Mouse (Mus musculus) neural tube, embryonic 14.5 days (tissue): ENCODE results near the gene Gjb3. TPM values are rescaled to one million over a fixed set of nuclear protein-coding genes. Genes with fewer than 3 reads are reported as not detected.
A peak's percentile ranks its signal among the peaks of the same experiment; 100 is the strongest.

ENCODE experiments used
- ATAC-seq: fragments of 200-750 bp; cut with Nextera tagmentation; 2 replicates; pipeline ENCODE4 v1.8.0; 2017; ENCODE audit warnings: low read depth, mild to moderate bottlenecking, moderate TSS enrichment, moderate library complexity
- H3K27ac ChIP-seq: fragments of 300-500 bp; sonication (generic); 2 replicates; pipeline ENCODE4 v1.5.1; 2014; ENCODE audit warnings: low read depth, mild to moderate bottlenecking, control low read depth, low read length, moderate library complexity, mixed read lengths
- H3K27me3 ChIP-seq: fragments of 300-500 bp; sonication (generic); 2 replicates; pipeline ENCODE4 v1.6.1; 2014; ENCODE audit warnings: low read length; ENCODE audit not compliant: control insufficient read depth, insufficient read depth
- H3K36me3 ChIP-seq: fragments of 300-500 bp; sonication (generic); 2 replicates; pipeline ENCODE4 v1.6.1; 2014; ENCODE audit warnings: low read length, mixed read lengths; ENCODE audit not compliant: control insufficient read depth, insufficient read depth
- H3K4me1 ChIP-seq: fragments of 300-500 bp; sonication (generic); 2 replicates; pipeline ENCODE4 v1.6.1; 2014; ENCODE audit warnings: low read length; ENCODE audit not compliant: control insufficient read depth, insufficient read depth
- H3K4me2 ChIP-seq: fragments of 300-500 bp; sonication (generic); 2 replicates; pipeline ENCODE4 v1.6.1; 2014; ENCODE audit warnings: mild to moderate bottlenecking, low read depth, low read length, control low read depth
- H3K4me3 ChIP-seq: fragments of 300-500 bp; sonication (generic); 2 replicates; pipeline ENCODE4 v1.5.1; 2014; ENCODE audit warnings: low read depth, low read length, control low read depth, mixed read lengths
- H3K9ac ChIP-seq: fragments of 300-500 bp; sonication (generic); replicated peaks from 2 replicates; pipeline ENCODE4 v1.6.1; 2014; ENCODE audit warnings: low read depth, mild to moderate bottlenecking, control low read depth, low read length, mixed read lengths
- H3K9me3 ChIP-seq: fragments of 300-500 bp; sonication (generic); 2 replicates; pipeline ENCODE4 v1.6.1; 2016; ENCODE audit warnings: low read length; ENCODE audit not compliant: control insufficient read depth
- WGBS: fragments of 180-500 bp; shearing (Covaris S2); extraction: QIAGEN DNeasy Blood & Tissue Kit; methylation state at CpG from one replicate; pipeline ENCODE4 v1.1.7; 2014; 5-methylcytosine and 5-hydroxymethylcytosine counted together
- polyA plus RNA-seq: library from polyadenylated mRNA; unstranded; fragments of >200 nt; fragmentation: Nextera tagmentation; extraction: Ambion mirVana; gene quantifications from 2 replicates; pipeline ENCODE4 v1.2.1, GENCODE M21; 2014

Gjb3 gene
- polyA plus RNA-seq, 1 experiment from 2014 or later = 0.20 TPM

DNA sequence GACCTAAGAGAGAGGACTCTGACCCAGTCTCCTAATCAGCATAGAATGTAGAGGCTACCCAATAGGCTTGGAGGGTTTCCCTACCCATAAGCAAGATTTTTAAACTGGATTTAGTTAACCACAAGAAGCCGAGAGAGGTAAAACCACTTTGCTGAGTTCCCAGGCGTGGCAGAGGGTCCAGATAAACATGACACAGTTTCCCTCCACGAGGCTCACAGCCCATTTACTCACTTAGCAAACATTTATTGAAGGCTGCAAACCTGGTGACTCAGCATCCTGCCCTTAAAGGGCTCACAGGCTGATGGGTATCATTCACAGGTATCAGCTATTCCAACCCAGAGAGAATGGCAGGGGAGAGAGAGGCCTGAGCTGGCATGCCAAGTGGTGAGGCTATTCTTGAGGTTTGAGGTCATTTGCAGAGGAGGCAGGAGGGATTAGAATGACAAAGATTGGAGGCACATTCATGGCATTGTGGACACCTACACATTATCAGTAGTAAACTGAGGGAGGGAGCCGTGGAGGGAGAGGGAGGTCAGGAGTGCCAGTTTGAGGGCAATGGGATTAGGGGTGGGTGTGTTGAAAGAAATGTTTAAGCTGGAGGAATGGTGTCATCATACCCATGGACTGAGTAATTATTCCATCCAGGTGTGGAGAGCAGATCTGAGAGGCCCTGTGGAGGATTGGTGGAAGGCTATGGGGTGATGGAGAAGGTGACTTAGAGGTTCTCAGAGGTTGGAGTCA, 19.1 kb upstream of the Gjb3 start:
- no peak overlapping the region for H3K4me3 ChIP-seq
- ATAC-seq = no peak
- no peak overlapping the region for H3K9ac ChIP-seq
- H3K36me3 ChIP-seq = no peaks in the 10 kb centered on the region
- H3K4me1 ChIP-seq = no peaks in the 10 kb centered on the region
- 70% methylated on average over 4 of the region's 4 CpGs for WGBS
- H3K9me3 ChIP-seq = no peaks in the 10 kb centered on the region
- H3K27ac ChIP-seq = no peak overlapping the region
- H3K27me3 ChIP-seq = no peaks in the 10 kb centered on the region
- H3K4me2 ChIP-seq = no peak overlapping the region

DNA sequence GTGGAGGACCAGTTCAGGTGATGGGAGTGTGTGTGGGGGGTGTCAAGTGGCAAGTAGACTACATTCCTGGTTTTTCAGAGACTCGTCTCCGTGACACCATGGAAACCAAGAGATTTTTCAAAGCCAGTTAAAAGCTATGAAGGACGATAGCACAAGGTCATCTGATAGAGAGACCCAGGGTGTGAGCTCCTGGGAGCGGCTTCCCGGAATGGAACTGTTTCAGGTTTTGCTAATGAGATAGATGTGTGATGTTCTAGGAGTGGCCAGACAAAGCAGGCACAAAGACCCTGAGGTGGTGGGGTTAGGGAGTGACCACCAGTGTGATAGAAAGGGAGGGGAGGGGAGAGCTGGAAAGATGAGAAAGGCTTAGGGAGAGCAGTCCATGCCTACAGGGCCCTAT, 14.4 kb upstream of the Gjb3 start:
- Histone ChIP-seq H3K9me3 (no peaks in the 10 kb centered on the region), H3K9ac (no peak overlapping the region), H3K4me1 (no peaks in the 10 kb centered on the region), H3K36me3 (no peaks in the 10 kb centered on the region), H3K4me3 (no peak overlapping the region), H3K27me3 (no peaks in the 10 kb centered on the region), H3K27ac (no peak overlapping the region), H3K4me2 (no peak overlapping the region)
- 87% methylated on average over 5 of the region's 5 CpGs for WGBS
- no peak for ATAC-seq

DNA sequence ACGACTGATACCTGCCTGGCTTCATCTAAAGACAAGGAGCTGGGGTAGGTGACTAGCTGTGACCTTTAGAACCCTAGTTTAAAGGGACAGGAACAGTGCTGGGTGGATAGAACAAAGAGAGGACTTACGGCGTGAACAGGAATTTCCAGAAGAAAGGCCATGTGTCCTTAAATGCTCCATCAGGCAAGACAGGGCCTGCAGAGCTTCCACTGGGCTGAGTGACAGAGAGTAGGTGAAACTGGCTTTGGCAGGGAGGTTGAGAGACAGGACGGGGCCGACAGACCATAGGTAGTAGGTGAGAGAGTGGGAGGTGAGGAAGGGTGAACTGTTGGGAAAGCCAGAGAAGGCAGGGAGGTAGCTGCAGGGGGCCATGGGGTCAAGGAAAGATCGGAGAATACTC, 10.7 kb upstream of the Gjb3 start:
- WGBS = 62% methylated on average over 6 of the region's 6 CpGs
- no peak overlapping the region for H3K9ac ChIP-seq
- H3K9me3 ChIP-seq = no peaks in the 10 kb centered on the region
- H3K4me1 ChIP-seq = no peaks in the 10 kb centered on the region
- H3K36me3 ChIP-seq = no peaks in the 10 kb centered on the region
- no peak for ATAC-seq
- H3K4me2 ChIP-seq = no peak overlapping the region
- no peaks in the 10 kb centered on the region for H3K27me3 ChIP-seq
- H3K4me3 ChIP-seq = no peak overlapping the region
- H3K27ac ChIP-seq = no peak overlapping the region

DNA sequence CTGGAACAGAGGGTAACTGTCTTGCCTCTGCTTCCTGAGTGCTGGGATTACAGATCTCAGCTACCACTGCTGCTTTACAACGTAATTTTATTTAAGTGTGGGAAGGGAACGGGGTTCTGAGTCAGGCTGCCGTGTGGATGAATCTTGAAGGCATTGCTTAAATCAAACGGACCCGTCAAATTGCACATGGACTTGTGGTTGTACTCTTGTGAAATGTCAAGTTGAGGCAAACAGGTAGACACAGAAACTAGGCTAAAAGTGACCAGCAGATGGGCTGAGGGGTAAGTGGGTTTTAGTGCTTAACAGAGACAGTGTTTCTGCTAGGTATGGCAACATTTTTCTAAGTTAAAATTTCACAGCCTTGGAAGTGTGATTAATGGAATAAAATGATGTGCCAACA, 7.0 kb upstream of the Gjb3 start:
- Histone ChIP-seq H3K9ac (no peak overlapping the region), H3K4me3 (no peak overlapping the region), H3K27me3 (peaks cover 2% of the 10 kb centered on the region; the same call in 1 of the 2 replicates), H3K4me2 (no peak overlapping the region), H3K9me3 (no peaks in the 10 kb centered on the region), H3K36me3 (no peaks in the 10 kb centered on the region), H3K4me1 (no peaks in the 10 kb centered on the region), H3K27ac (no peak overlapping the region)
- 88% methylated on average over 5 of the region's 5 CpGs for WGBS
- ATAC-seq = no peak

DNA sequence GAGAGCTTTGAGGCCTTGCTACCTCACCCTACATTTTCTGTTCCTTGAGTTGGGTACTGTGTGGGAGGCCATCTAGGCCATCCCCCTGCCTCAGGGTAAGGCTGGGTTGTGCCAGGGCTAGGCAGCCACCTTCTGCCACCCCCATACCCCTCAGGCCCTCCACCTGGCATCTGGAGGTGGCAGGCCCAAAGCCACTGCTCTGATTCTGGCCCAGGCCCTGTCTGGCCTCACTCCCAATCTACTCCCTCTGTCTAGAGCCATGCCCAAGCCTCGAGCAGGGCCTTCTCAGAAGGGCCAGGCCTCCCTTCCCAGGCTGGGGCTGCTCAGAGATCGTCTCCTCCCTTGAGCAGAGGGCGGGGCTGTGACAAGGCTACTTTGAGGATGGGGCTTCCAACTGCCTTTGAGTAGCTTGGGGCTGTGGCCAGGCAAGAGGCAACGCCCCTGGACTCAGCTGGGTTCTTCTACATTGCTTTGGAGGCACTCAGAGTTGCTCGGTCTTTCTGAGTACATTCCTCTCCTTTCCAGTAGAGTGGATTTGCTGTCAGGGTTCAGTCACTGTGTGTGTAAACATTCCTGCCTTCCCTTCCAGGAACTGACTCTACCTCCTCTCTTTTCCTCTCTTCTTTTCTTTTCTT, 4.3 kb upstream of the Gjb3 start:
- H3K4me1 ChIP-seq = peaks cover 8% of the 10 kb centered on the region
- 34% methylated on average over 5 of the region's 5 CpGs for WGBS
- no peak overlapping the region for H3K27ac ChIP-seq
- no peak overlapping the region for H3K9ac ChIP-seq
- no peaks in the 10 kb centered on the region for H3K9me3 ChIP-seq
- H3K36me3 ChIP-seq = no peaks in the 10 kb centered on the region
- H3K4me3 ChIP-seq = no peak overlapping the region
- H3K4me2 ChIP-seq = no peak overlapping the region
- peaks cover 21% of the 10 kb centered on the region for H3K27me3 ChIP-seq
- ATAC-seq = no peak

DNA sequence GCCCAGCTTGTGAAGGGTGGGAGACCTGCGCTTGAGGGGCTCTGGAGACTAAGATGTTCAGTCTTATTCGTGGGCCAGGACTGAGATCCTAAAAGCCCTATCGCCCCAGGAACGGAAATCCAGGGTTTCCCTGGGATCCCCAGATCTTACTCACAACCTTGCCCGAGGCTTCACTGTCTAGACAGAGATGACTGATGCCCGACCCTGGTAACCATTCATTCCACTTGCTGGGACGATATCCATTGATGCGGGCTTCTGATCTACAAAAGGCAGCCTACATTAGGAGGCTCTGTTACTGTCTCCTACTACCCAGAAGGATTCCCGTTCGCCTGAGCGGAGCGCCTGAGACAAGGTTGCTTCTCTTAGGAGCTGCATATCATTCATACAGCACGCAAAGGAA, 527 bp upstream of the Gjb3 start:
- H3K27ac ChIP-seq = no peak overlapping the region
- ATAC-seq = no peak
- no peak overlapping the region for H3K4me2 ChIP-seq

DNA sequence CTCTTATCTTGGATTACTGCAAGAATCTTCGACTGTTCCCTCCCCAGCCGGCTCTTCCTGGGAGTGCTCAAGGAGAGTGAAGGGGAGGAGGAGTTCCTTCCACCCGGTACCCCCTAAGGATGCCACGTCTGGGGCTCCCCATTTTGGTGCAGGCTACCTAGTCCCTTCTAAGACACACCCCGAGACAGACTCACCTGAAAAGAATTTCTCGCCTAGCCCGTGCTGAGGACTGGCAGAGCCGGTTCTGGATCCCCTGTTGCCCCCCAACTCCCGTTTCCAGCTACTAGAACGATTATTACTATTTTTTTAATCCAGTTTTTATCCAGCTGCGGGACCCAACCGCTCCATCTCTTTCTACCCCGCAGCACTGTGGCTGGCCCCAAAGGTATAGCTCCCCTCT, 893 bp downstream of the Gjb3 start:
- no peaks in the 10 kb centered on the region for H3K36me3 ChIP-seq
- peaks cover 32% of the 10 kb centered on the region for H3K27me3 ChIP-seq
- no peak overlapping the region for H3K9ac ChIP-seq

More for the DNA sequence above, 527 bp upstream of the Gjb3 start:
- H3K4me1 ChIP-seq = peaks cover 8% of the 10 kb centered on the region
- no peaks in the 10 kb centered on the region for H3K9me3 ChIP-seq
- peaks cover 29% of the 10 kb centered on the region for H3K27me3 ChIP-seq
- WGBS = 20% methylated on average over 13 of the region's 13 CpGs
- H3K4me3 ChIP-seq = no peak overlapping the region
- H3K9ac ChIP-seq = no peak overlapping the region
- H3K36me3 ChIP-seq = no peaks in the 10 kb centered on the region

DNA sequence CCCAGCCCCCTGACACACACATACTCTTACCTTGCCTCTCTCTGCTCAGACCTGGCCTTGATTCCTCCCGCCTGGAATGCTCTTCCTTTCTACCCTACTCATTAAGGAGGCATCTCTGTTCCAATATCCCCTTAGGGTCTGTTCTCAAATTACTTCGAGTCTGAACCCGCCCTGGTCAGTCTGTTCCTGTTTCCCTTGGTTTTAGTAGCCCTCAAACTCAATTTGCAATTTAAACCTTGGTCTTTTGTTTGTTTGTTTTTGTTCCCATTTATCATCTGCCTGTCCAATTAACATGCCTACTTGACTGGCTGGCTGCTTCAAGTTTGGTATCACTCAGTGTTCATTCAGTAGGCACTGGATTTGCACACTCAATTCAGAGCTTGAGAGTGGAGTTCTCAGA, 1.6 kb downstream of the Gjb3 start:
- no peak overlapping the region for H3K4me3 ChIP-seq
- H3K9ac ChIP-seq = no peak overlapping the region
- no peak for ATAC-seq
- H3K36me3 ChIP-seq = no peaks in the 10 kb centered on the region
- 3% methylated on average over 3 of the region's 3 CpGs for WGBS
- H3K27ac ChIP-seq = no peak overlapping the region
- no peak overlapping the region for H3K4me2 ChIP-seq
- peaks cover 8% of the 10 kb centered on the region for H3K4me1 ChIP-seq
- H3K27me3 ChIP-seq = peaks cover 32% of the 10 kb centered on the region
- no peaks in the 10 kb centered on the region for H3K9me3 ChIP-seq

More for the DNA sequence above, 893 bp downstream of the Gjb3 start:
- Histone ChIP-seq H3K4me2 (peak overlapping the region; percentile 38), H3K4me1 (peaks cover 8% of the 10 kb centered on the region), H3K27ac (no peak overlapping the region), H3K9me3 (no peaks in the 10 kb centered on the region), H3K4me3 (0 out of 2 replicates have a peak overlapping the region, but pooled peaks have one; percentile 5)
- under 1% methylated on average over 13 of the region's 13 CpGs for WGBS
- ATAC-seq = no peak

DNA sequence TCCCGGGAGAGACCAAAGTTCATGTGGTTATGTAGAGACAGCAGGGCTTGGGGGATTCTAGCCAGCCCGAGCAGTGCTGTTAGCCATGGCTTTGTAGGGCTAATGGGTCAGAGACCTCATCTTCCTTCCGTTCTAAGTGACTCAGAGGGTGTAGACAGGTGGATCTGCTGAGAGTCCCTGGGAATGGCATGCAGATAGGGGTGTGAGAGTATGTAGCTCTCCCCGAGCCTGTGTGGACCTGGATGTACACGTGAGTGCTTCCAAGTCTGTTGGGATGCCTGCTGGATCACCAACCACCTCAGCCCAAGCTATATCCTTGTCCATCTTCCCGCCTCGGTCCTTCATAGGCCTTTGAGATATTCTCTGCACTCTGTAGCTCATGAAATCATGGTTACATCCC, 2.3 kb downstream of the Gjb3 start:
- H3K36me3 ChIP-seq = no peaks in the 10 kb centered on the region
- H3K4me2 ChIP-seq = no peak overlapping the region
- H3K4me3 ChIP-seq = no peak overlapping the region
- H3K9me3 ChIP-seq = no peaks in the 10 kb centered on the region
- WGBS = 65% methylated on average over 7 of the region's 7 CpGs
- no peak overlapping the region for H3K9ac ChIP-seq
- ATAC-seq = no peak
- no peak overlapping the region for H3K27ac ChIP-seq
- H3K4me1 ChIP-seq = peaks cover 8% of the 10 kb centered on the region
- H3K27me3 ChIP-seq = peaks cover 32% of the 10 kb centered on the region
